Mouse (Mus musculus) kidney, embryonic 14.5 days (tissue): Measurements from ENCODE around the gene Fam19a1. TPM values are rescaled to one million over a fixed set of nuclear protein-coding genes. Genes with fewer than 3 reads are reported as not detected.

ENCODE experiments used
- polyA plus RNA-seq: library from polyadenylated mRNA; unstranded; fragments of >200 nt; fragmentation: Nextera tagmentation; extraction: Ambion mirVana; gene quantifications from 2 replicates; pipeline ENCODE4 v1.2.1, GENCODE M21; 2014

Fam19a1 gene
- polyA plus RNA-seq, 1 experiment from 2014 or later, result 6.2 TPM

Other genes with a start within 250 kb of the Fam19a1 start
- gene 1700123L14Rik, start 53.1 kb downstream of the Fam19a1 start, polyA plus RNA-seq, result not detected in 2 replicates